18 mouse cellular contexts compared by ENCODE assay signal in the genomic region with DNA sequence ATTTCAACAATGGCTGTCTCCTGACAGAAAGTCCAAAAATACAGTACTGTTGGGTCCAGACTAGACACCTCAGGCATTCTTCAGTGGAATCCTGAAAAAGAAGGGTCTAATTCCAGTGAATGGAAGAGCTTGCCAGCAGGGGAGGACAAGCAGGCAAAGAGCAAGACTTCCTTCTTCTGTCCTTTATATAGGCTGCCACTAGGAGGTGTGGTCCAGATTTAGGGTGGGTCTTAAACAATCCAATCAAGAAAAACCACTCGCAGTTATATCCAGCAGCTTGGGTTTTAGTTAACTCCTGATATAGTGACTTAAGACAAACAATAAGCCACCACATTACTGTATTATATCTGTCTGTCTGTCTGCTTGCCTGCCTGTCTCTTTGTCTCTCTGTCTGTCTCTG. TPM values are rescaled to one million over a fixed set of nuclear protein-coding genes. Genes with fewer than 3 reads are reported as not detected.
DNase-seq lines count a peak whose midpoint lies in the region; ATAC-seq and TF ChIP-seq lines count a peak whose summit lies in the region.
"Had no signal": no experiment of that assay in that cellular context is flagged by ENCODE, and none has a peak within 500 bp of the region (broad histone marks: within the 10 kb centered on the region; RNA-seq: fewer than 3 reads in every experiment).

No protein-coding gene starts in this region.

- DNase-seq in kidney, adult 2 months, result no peak
- peak; percentile 45 for DNase-seq in 3T3-L1 (ENCODE audit: low read depth, low spot score)
- DNase-seq in CD4-positive helper T cell, adult 2 months (ENCODE audit: low read depth, low spot score), result peak; percentile 25
- DNase-seq in spleen, adult 12 weeks (ENCODE audit: low spot score), result no peak
- no peak for DNase-seq in spleen, postnatal 14 days (ENCODE audit: low spot score in 2 of 2)
- no peak for DNase-seq in heart, adult 9 months (ENCODE audit: low spot score in 2 of 2)
- DNase-seq: adrenal gland, postnatal 10 days; gastrocnemius, postnatal 25 days had no signal

- no peaks in the 10 kb centered on the region for H3K9me3 ChIP-seq in kidney, embryonic 16.5 days (ENCODE audit: low read length)
- H3K9me3 ChIP-seq: forebrain, embryonic 10.5 days; limb, embryonic 12.5 days; stomach, embryonic 15.5 days had no signal

- no peak overlapping the region for H3K4me3 ChIP-seq in kidney, adult 2 months (ENCODE audit: insufficient read depth, low read depth, low read length)
- no peak overlapping the region for H3K4me3 ChIP-seq in kidney, embryonic 16.5 days (ENCODE audit: low read length)
- H3K4me3 ChIP-seq: forebrain, embryonic 10.5 days; limb, embryonic 12.5 days; stomach, embryonic 15.5 days had no signal

- H3K36me3 ChIP-seq in kidney, adult 2 months (ENCODE audit: control insufficient read depth, insufficient read depth, low read length), result peaks cover 8% of the 10 kb centered on the region
- peaks cover 17% of the 10 kb centered on the region for H3K36me3 ChIP-seq in kidney, embryonic 16.5 days (ENCODE audit: insufficient read depth, low read length)

- no peak overlapping the region for H3K9ac ChIP-seq in kidney, embryonic 16.5 days (replicated peaks; ENCODE audit: low read length)
- H3K9ac ChIP-seq: limb, embryonic 12.5 days; stomach, embryonic 15.5 days had no signal

- 0 out of 2 replicates have a peak, but pooled peaks have one; percentile 1 for TF ChIP-seq CTCF in kidney, adult 2 months (conservative IDR thresholded peaks at IDR 0.05; ENCODE audit: insufficient read depth, insufficient read length, low read depth, low read length)

- no peaks in the 10 kb centered on the region for H3K27me3 ChIP-seq in kidney, adult 2 months (replicated peaks; ENCODE audit: control insufficient read depth, insufficient read depth, low read length)
- no peaks in the 10 kb centered on the region for H3K27me3 ChIP-seq in kidney, embryonic 16.5 days (ENCODE audit: insufficient read depth, low read length)
- H3K27me3 ChIP-seq: limb, embryonic 12.5 days; stomach, embryonic 15.5 days had no signal

- H3K4me1 ChIP-seq in kidney, adult 2 months (ENCODE audit: control insufficient read depth, insufficient read depth, low read length), result no peaks in the 10 kb centered on the region
- H3K4me1 ChIP-seq in kidney, embryonic 16.5 days (ENCODE audit: insufficient read depth, low read length), result no peaks in the 10 kb centered on the region
- H3K4me1 ChIP-seq: forebrain, embryonic 10.5 days; limb, embryonic 12.5 days; stomach, embryonic 15.5 days had no signal

- TF ChIP-seq POLR2A in kidney, adult 2 months (IDR thresholded peaks at IDR 0.05; ENCODE audit: low read depth, low read length), result no peak

- 40% methylated on average over 1 of the region's 1 CpGs for WGBS in kidney, adult 2 months
- 56% methylated on average over 1 of the region's 1 CpGs for WGBS in kidney, embryonic 16.5 days

- no peak overlapping the region for H3K4me2 ChIP-seq in kidney, embryonic 16.5 days (replicated peaks; ENCODE audit: low read depth, low read length)
- H3K4me2 ChIP-seq: limb, embryonic 12.5 days; stomach, embryonic 15.5 days had no signal

- no peak for ATAC-seq in kidney, embryonic 16.5 days (ENCODE audit: low FRiP score, low TSS enrichment)
- peak; percentile 63 for ATAC-seq in common myeloid progenitor, adult 5-6 weeks (replicated peaks; ENCODE audit: low read depth, poor library complexity, severe bottlenecking)
- ATAC-seq: midbrain, embryonic 16.5 days had no signal

- no peak overlapping the region for H3K27ac ChIP-seq in kidney, adult 2 months (ENCODE audit: insufficient read depth, low read depth, low read length)
- no peak overlapping the region for H3K27ac ChIP-seq in kidney, embryonic 16.5 days (ENCODE audit: low read length)
- H3K27ac ChIP-seq: forebrain, embryonic 10.5 days; limb, embryonic 12.5 days; stomach, embryonic 15.5 days had no signal

RNA-seq across cellular contexts. Expression of a gene that starts 10.2 kb away (rescaled TPM):
- 106 and 129 TPM in 2 replicates for polyA plus RNA-seq in kidney, adult 2 months (2012; rRNA removed)
- polyA plus RNA-seq in kidney, embryonic 16.5 days (2015; fragmentation: Nextera tagmentation; extraction: Ambion mirVana), result 4.5 and 6.5 TPM in 2 replicates
- total RNA-seq in common myeloid progenitor, adult 5-6 weeks (2017), result not detected in 2 replicates

RNA-seq across cellular contexts. Expression of a gene that starts 49.6 kb away (rescaled TPM):
- polyA plus RNA-seq in kidney, adult 2 months (2012; rRNA removed), result not detected in 2 replicates
- not detected in 2 replicates for polyA plus RNA-seq in kidney, embryonic 16.5 days (2015; fragmentation: Nextera tagmentation; extraction: Ambion mirVana)
- not detected in 2 replicates for total RNA-seq in common myeloid progenitor, adult 5-6 weeks (2017)
- total RNA-seq: adrenal gland, postnatal 10 days; gastrocnemius, postnatal 25 days; layer of hippocampus, adult 18-20 months had no signal
- polyA plus RNA-seq: forebrain, embryonic 10.5 days; heart, embryonic 16.5 days; intestine, embryonic 14.5 days; limb, embryonic 12.5 days; midbrain, embryonic 16.5 days; neural tube, embryonic 14.5 days; stomach, embryonic 15.5 days had no signal

RNA-seq across cellular contexts. Expression of a gene that starts 49.7 kb away (rescaled TPM):
- polyA plus RNA-seq in kidney, adult 2 months (2012; rRNA removed), result 1.8 and 2.0 TPM in 2 replicates
- polyA plus RNA-seq in kidney, embryonic 16.5 days (2015; fragmentation: Nextera tagmentation; extraction: Ambion mirVana), result 4.6 and 5.5 TPM in 2 replicates
- 0.64 TPM in 1 of 2 replicates, not detected in the other for total RNA-seq in common myeloid progenitor, adult 5-6 weeks (2017)
- total RNA-seq: gastrocnemius, postnatal 25 days had no signal

RNA-seq across cellular contexts. Expression of a gene that starts 53.1 kb away (rescaled TPM):
- polyA plus RNA-seq in kidney, adult 2 months (2012; rRNA removed), result 76.2 and 82.5 TPM in 2 replicates
- polyA plus RNA-seq in kidney, embryonic 16.5 days (2015; fragmentation: Nextera tagmentation; extraction: Ambion mirVana), result 144 and 147 TPM in 2 replicates
- total RNA-seq in common myeloid progenitor, adult 5-6 weeks (2017), result 76.6 and 80.0 TPM in 2 replicates

Comparison
In these comparisons a context has a peak if more than half of its experiments do, and no peak if none do; other contexts are left out.
1. RNA of a gene that starts 10.2 kb away (polyA plus RNA-seq): 106 to 129 TPM in kidney, adult 2 months; 4.5 to 6.5 TPM in kidney, embryonic 16.5 days; every median in the first group is over 10 times any median in the second.
2. DNase-seq: peak in 3T3-L1 (single experiment) and CD4-positive helper T cell, adult 2 months (single experiment); none in kidney, adult 2 months (single experiment), spleen, adult 12 weeks (single experiment), spleen, postnatal 14 days (0 of 2) and heart, adult 9 months (0 of 2).